Mouse (Mus musculus) liver, embryonic 14.5 days (tissue): Measurements from ENCODE around the gene Tmem87b.

Source experiments
- CTCF ChIP-seq: IDR thresholded peaks from 2 replicates; pipeline ENCODE4 v1.5.1; 2016; ENCODE audit warnings: antibody characterized with exemption, low read depth, control low read depth
- EP300 ChIP-seq: IDR thresholded peaks from 2 replicates; pipeline ENCODE4 v1.6.1; 2016; ENCODE audit warnings: antibody characterized with exemption, low read depth

DNA sequence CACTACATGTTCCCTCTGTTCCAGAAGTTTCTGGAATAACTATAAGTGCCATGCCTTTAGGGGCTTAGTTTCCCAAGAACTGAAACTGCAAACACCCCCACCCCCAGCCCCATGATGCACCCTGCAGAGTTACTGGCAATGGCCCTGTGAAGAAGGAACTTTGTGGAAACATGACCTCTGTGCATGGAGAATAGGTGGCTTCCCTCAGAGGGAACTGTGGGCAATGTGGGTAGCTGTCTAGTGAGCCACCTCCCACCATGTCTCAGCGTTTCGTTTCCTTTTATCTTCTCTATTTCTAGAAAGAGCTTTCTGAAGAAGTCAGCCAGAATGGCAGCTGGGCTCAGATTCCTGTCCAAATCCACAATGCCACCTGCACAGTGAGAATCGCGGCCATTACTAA, 46.9 kb upstream of the Tmem87b start:
- TF ChIP-seq CTCF (no peak), EP300 (no peak)
